Mouse (Mus musculus) large intestine, adult 2 months (tissue): ENCODE results near the gene Crygs. TPM values are rescaled to one million over a fixed set of nuclear protein-coding genes. Genes with fewer than 3 reads are reported as not detected.
A peak's percentile ranks its signal among the peaks of the same experiment; 100 is the strongest.

ENCODE experiments used
- DNase-seq: peaks from one replicate; pipeline ENCODE4 v3.0.0-alpha.2; 2012; ENCODE audit warnings: low read depth, low spot score
- WGBS: fragments of 180-500 bp; shearing (Covaris S2); methylation state at CpG from one replicate; pipeline ENCODE4 v1.1.7; 2018; 5-methylcytosine and 5-hydroxymethylcytosine counted together
- polyA plus RNA-seq: library from polyadenylated mRNA; depleted of rRNA; stranded (reverse); fragments of >200 nt; gene quantifications from 2 replicates; pipeline ENCODE4 v1.2.3, GENCODE M21; 2012; rRNA removed

The Crygs gene
- polyA plus RNA-seq = not detected in 2 replicates

DNA sequence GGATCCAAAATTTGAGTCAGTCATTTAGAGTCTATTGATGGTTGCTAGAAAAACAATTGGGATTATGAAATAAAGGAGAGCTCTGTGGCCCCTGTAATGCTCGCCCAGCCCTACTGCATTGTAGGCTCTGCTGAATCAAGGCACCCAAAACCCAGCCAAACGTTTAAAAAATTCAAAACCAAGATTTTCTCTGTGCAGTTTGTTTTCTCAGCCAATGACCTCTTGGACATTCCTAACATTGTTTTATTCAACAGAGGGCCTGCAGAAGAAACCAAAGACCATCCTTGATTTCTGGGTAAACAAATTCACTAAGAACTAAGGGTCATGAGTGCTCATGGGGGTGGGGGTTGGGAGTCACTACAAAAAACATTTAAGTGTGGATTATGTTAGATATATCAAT is at the start of gene Crygs:
Gene Crygs (minus strand): TSS at position 101 of the 400 bp plus-strand sequence.
- no peak for DNase-seq
- 45% methylated on average over 2 of the region's 2 CpGs for WGBS

DNA sequence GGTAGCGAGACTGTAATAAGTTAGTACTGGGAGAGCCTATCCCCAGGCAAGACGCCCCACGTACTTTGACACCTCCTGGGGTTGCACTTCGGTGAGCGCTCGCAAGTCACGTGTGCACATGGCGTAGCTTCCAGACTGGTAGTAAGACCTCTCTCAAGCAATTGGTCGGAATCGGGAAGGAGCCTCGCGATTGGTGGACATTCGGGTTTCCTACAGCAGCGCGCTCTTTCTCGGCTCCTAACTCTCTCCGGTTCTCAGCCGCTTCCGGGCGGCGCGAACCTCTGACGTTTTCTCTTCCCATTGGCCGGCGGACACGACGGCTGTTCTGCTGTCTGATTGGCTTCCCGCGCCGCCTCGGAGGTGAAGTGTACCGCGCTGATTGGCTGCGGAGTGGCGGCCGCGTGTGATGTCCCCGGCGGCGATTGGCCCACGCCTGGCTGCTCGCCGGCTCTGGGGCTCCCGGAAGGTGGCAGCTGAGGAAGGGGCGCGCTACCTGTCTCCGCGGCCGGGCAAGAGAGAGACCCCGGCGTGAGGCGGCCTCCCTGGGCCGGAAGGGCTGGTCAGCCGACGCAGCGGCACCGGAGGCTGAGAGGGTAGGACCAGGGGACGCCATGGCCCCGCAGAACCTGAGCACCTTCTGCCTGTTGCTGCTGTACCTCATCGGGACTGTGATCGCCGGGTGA is 46.2 kb upstream of the Crygs start, which contains the start of the genes Tbccd1 and Dnajb11:
Gene Tbccd1 (minus strand): TSS at position 239 of the 683 bp plus-strand sequence.
Gene Dnajb11 (plus strand): TSS at position 415 of the 683 bp plus-strand sequence.
- WGBS = under 1% methylated on average over 62 of the region's 62 CpGs
- peak; percentile 100 for DNase-seq

DNA sequence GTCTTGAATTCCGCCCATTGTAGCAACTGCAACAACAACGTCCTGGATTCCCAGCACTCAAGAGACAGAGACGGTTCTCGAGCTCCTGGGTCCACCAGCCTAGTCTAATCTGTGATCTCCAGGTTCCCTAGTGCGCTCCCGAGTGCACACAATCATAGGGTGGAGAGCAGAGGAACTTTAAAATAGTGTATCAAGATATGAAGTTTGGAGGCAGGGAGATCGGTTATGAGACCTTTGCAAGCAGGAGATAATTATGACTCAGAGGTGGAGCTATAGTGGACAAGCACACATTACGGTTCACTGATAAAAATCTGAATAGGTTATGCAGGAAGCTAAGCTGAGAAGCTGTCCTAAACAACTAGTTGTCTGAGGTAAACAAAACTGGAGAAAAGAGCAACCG is 45.4 kb upstream of the Crygs start:
- DNase-seq = no peak
- 5% methylated on average over 9 of the region's 9 CpGs for WGBS

DNA sequence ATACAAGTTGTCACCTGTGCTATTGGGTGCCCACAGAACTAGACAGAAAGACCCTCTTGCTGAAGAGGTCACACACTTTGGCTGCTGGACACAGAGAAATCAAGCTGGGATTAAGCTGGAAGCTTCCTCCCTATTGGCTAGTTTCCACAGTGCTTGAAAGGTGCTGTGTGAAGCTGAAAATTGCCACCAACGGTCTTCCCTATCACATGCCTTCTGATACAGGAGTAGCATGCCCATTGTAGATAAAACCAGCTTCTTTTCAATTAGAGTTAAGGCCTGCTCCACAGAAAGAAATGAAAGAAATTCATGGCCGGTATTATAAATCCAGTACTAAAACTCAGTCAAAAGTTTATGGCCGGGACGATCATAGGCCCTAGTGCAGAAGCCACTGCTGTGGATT is 41.3 kb upstream of the Crygs start:
- no peak for DNase-seq
- 35% methylated on average over 4 of the region's 4 CpGs for WGBS

DNA sequence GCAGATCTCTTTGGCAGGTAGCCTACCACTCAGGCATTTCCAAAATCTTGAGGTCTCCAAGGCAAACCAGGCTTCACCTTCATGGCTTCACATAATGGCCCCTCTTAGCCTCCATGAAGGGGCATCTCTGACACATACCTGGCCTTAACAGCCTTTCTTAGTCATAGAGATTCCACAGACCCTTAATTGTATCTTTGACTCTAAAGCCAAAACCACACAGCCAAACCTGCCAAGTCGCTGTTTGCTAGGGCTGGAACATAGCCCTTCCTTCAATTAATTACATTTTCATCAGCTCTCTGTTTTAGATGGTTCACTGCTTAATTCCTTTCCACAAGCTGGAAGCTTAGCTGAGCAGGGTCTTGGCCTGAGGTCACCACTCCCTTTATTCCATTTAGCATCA is 37.0 kb upstream of the Crygs start:
- DNase-seq = no peak
- WGBS = 88% methylated on average over 1 of the region's 1 CpGs

DNA sequence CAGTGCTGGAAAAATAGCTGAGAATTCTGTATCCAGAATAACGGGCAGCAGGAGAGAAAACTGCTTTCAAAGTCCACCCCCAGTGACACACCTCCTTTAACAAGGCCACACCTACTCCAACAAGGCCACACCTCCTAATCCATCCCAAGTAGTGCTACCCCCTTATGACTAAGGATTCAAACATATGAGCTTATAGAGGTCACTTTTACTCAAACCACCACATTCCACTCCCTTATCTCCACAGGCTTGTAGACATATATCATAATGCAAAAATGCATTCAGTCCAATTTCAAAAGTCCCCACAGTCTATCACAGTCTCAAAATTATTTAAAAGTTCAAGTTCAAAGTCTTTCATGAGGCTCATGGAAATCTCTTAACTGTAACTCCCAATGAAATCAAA is 36.3 kb upstream of the Crygs start:
- 58% methylated on average over 1 of the region's 1 CpGs for WGBS
- no peak for DNase-seq

DNA sequence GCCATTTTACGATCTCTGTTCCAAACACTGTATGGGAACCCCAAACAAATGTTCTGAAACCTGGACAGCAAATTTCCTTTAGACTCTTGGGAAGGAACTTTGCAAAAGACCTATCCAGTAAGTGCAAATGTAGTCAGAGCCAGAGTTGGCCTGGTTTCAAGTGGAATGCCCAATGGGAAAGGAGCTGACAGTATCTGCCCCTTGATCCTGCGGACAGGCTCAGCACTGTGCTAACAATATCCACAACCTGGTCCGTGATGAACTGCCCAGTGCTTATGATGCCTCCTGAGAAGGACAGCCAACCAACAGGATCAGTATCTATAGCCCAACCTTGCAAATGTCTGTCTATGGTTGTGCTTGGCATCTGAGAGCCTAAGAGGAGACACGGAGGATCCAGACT is 34.1 kb upstream of the Crygs start:
- 40% methylated on average over 4 of the region's 4 CpGs for whole genome bisulfite sequencing
- no peak for DNase-seq

DNA sequence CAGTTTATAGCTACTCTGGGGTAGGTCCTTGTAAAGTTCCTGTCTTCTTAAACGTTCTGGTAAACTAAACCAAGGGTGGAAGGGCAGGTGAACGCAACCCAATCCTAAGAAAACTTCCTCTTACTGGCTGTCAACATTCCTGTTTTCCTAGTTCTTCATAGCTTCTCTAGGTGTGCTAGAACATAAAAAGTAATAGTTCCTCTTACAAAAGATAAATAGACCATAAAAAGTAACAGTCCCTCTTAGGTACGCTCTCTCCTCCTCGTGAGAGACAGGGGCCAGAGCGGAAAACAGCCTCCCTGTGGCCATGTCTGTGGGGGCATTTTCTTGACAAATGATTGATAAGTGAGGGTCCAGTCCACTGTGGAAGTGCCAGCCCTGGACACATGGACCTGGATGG is 33.5 kb upstream of the Crygs start:
- DNase-seq = no peak
- 13% methylated on average over 5 of the region's 5 CpGs for whole genome bisulfite sequencing

DNA sequence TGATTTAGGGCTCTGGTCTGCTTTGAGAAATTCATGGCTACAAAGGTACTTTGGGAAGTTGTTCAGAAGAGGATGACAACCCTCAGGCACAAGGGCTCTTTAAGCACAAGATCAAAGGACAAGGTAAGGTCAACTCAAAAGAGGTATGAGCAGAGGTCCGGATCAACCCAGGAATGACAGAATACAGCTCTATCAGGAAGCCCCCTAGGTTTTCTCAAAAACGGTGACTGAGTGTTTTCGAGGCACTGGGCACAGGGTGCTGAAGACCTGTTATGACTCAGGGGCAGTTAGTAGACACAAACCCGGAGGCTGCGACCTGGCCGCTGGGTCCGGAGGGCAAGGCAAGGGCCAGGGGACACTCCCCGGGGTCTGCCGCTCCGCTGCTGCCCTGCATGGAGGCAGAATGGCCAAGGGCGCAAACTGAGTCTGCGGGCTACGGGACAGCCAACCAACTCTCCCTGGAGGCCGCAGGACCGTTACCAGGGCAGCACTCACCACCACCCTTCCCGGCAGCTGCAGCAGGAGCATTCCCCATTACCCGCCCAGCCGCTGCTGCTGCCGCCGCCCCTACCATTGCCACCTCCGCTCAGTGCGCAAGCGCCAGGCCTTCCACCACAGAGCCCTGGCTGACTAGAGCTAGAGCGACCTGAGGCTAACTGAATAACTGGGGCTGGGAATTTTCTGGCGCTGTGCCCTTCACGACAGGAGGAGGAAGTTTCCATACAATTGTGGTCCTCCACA is 32.9 kb upstream of the Crygs start:
- peak; percentile 91 for DNase-seq
- 1% methylated on average over 26 of the region's 26 CpGs for WGBS

DNA sequence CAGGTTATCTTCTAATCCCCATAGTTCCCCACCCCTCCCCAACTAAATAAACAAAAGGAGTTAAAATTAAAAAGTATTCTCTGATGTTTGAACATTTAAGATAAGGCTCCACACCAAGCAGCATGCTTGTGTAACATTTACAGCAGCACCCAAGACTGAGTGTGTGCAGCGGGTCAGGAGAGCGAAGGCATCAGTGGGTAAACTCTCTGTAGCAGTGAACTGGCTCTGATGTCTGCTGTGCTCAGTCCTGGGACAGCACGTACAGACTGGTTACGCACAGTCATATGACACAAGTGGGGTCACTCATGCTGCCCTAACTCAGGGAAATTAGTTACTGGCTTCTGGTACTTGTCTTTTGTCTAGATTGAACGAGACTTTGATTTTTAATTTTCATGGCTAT is 31.5 kb upstream of the Crygs start:
- WGBS = 80% methylated on average over 5 of the region's 5 CpGs
- no peak for DNase-seq

DNA sequence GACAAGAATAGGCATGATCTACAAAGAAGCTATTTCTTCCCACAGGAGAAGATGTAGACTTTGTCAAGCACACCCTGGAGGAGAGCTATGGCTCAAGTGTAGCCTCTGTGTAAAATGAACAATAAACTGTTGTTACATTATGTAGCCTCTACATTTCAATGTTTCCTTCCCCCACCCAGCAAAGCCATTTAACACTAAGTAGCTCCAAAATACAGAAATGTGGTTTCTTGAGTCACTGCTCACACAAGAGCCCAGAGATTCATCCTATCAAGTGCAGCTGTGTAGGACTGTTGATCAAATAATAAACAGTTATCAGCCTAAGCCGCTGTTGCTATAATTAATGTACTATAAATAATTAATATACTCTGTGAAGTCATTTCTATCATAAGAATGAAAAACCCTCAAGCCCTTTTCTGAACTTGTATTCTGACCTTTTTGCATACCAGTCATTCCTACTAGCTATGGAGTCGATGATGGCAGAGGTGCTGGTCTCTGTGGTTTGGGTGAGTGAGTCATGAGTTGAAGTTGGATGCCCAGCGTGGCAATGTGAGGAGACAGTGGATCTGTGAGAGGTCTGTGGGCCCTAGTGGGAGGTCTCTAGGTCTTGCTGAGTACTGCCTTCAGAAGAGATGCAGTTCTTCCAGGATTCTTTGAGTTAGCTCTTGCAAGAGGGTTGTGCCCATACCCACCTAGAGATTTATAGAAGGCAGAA is 27.9 kb upstream of the Crygs start:
- 75% methylated on average over 3 of the region's 3 CpGs for WGBS
- DNase-seq = no peak

- DNase-seq = no peak
- WGBS = 75% methylated on average over 3 of the region's 3 CpGs
These were observed 21.7 kb upstream of the Crygs start for GRCm38 (mm10) chr16:22832932-22833525.

- no peak for DNase-seq
- 55% methylated on average over 8 of the region's 8 CpGs for WGBS
These were observed 9.4 kb upstream of the Crygs start for GRCm38 (mm10) chr16:22820731-22821130.

GRCm38 (mm10) chr16:22807468-22808070 is 3.8 kb downstream of the Crygs start:
- peak; percentile 48 for DNase-seq
- 3% methylated on average over 17 of the region's 17 CpGs for WGBS

- DNase-seq = no peak
- 83% methylated on average over 7 of the region's 7 CpGs for WGBS
These were observed 8.6 kb downstream of the Crygs start for GRCm38 (mm10) chr16:22802786-22803185.

GRCm38 (mm10) chr16:22800849-22801109 is 10.6 kb downstream of the Crygs start:
- WGBS = 44% methylated on average over 5 of the region's 5 CpGs
- no peak for DNase-seq

DNA sequence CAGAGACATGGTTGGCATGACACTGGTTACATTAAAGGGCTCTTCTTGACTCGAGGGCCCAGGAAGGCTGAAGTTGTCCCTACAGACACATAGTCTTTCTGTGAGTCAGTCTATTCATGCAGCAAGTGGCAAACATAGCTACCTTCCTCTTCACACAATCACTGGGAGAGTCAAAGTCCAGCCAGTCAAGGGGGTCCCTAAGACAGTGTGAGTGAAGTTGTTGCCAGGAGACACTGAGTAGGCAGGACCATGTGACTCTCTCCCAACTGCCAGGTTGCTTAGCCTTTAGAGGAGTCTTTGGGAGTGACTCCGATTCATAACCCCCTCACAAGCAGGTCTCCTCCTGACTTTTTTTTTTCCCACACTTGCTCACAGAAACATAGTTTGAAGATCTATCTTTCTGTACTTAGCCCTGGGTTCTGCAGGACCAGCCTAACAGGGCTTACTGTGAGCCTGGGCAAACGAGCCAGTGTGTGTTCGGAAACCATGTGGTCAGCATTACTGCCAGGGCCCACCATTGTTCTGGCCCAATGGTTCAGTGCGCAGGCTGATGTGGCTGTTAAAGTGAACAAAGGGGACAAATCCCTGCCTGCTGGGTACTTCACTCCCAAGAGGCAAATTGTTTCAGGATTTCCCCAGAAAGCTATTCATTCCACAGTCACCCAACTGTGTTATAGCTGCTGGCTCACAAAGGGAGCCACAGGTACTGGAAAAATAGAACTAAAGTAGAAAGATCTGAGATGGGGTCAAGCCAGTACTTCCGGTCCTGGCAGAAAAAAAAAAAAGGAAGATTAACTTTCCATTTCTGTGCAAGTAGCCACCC is 11.1 kb downstream of the Crygs start:
- 74% methylated on average over 6 of the region's 6 CpGs for WGBS

GRCm38 (mm10) chr16:22798520-22798919 is 12.9 kb downstream of the Crygs start:
- DNase-seq = no peak
- 56% methylated on average over 3 of the region's 3 CpGs for whole genome bisulfite sequencing

More for the DNA sequence above, 11.1 kb downstream of the Crygs start:
- DNase-seq = no peak

DNA sequence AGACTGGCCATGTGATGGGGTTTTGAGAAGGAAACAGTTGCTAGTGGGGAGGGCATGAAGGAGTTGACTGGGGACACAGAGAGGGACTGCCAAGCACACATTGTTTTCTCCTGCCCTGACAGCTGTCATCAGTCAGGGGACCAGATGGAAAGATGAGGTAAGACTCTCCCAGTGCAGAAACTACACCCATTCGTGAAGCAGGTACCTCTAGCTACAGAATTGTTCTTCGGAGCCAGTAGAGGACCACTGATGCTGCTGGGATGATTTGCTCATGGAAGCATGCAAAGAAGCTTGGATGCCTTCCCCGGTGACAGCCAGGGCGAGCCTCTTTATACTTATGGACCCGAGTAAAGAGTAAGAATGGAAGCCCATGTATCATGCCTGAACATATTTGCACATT is 13.9 kb downstream of the Crygs start:
- no peak for DNase-seq
- WGBS = 71% methylated on average over 5 of the region's 5 CpGs
